Mouse (Mus musculus): Measurements from ENCODE around the gene Lrriq1. TPM values are rescaled to one million over a fixed set of nuclear protein-coding genes. Genes with fewer than 3 reads are reported as not detected.

Lrriq1 gene
- polyA plus RNA-seq (2011; ENCODE audit: insufficient read depth, insufficient read length, low replicate concordance, missing spikeins): 4.4 TPM in 1 of 2 replicates, not detected in the other

DNA sequence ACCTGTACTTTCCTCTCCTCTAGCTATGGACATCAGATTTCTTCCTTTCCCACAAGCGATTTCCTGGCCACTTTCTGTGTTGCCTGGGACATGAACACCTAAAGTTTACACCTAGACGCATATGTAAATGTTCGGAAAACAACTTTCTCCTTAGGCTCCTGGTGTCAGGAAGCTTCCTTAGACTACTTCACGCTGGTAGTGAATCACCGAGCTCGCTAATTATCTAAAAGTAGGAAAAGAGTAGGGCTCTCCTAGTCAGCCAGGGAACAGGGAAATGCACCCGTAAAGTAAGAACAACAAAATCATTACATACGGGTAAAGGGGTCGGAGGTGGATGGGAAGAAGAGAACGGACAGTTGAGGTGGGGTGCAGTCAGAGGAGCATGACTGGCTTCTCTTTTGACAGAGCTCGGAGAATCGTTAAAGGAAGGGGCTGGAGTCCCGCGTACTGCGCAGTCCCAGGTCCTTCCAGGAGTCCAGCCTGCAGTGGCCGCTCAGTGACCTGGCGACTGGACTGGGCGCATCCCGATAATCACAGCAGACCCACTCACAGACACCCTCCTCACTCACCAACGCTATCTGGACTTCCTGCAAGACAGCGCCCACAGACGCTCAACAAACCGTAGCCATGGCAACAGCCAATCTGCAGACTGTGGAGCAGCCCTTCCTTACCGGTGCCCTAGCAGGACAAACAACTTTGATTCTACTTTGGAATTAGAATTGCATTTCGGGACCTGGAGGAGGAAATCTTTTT lies at the start of gene Lrriq1:
Lrriq1 (minus strand) TSS at position 616 of the 753 bp plus-strand sequence.
- Histone ChIP-seq H3K27ac (ENCODE audit: control insufficient read depth, insufficient read depth, low read depth, low read length, poor library complexity) (no peak within 1 kb of the TSS), H3K4me1 (ENCODE audit: control insufficient read depth, insufficient read depth, low read length) (no peaks in the 10 kb centered on the region), H3K4me3 (replicated peaks; ENCODE audit: control insufficient read depth, low read depth, low read length) (no peak within 1 kb of the TSS)
- TF ChIP-seq CTCF (IDR thresholded peaks at IDR 0.05; ENCODE audit: control insufficient read depth, insufficient read depth, low read length): no peak
- no peak for TF ChIP-seq POLR2A (IDR thresholded peaks at IDR 0.05; ENCODE audit: borderline replicate concordance, control insufficient read depth, low read depth, low read length)
- 10% methylated on average over 25 of the region's 25 CpGs for WGBS

DNA sequence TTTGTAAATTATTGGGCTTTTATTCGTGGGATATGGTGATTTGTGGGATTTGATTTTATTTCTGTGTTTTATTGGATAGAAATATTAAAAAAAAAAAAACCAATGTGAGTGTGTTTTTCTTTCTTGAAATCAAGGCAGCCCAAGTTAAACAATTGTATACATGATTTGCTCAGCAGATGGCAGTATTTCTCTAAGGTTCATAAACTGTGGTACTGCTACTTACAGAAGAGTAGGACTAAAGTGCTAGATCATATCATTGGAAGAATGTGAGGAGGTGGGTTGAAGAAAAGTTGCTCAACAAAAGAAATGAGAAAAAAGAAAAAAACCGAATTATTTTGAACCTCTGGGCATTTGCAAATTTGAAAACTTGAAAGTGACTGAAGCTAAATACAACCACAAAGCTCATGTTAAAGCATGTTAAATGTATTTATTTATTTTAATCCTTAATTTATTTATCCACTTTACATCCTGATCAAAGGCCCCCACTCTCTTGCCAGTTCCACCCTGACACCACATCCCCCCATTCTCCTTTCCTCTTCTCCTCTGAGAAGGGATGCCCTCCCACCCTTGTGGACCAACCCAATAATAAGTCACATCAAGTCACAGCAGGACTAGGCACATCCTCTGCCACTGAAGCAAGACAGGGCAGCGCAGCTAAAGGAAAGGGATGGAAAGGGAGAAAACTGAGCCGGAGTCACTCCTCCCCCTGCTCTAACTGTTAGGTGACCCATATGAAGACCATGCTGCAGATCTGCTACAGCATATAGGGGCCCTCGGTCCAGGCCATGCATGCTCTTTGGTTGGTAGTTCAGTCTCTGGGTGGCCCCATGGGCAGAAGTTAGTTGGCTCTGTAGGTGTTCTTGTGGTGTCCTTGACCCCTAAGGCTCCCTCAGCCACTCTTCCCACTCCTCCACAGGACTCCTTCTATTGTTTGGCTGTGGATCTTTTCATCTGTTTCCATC lies 18.0 kb upstream of the Lrriq1 start:
- TF ChIP-seq CTCF (IDR thresholded peaks at IDR 0.05; ENCODE audit: control insufficient read depth, insufficient read depth, low read length) (no peak), POLR2A (IDR thresholded peaks at IDR 0.05; ENCODE audit: borderline replicate concordance, control insufficient read depth, low read depth, low read length) (no peak)
- no peak overlapping the region for H3K4me3 ChIP-seq (replicated peaks; ENCODE audit: control insufficient read depth, low read depth, low read length)
- no peaks in the 10 kb centered on the region for H3K4me1 ChIP-seq (ENCODE audit: control insufficient read depth, insufficient read depth, low read length)
- WGBS: 48% methylated on average over 5 of the region's 5 CpGs
- H3K27ac ChIP-seq (ENCODE audit: control insufficient read depth, insufficient read depth, low read depth, low read length, poor library complexity): no peak overlapping the region; the same call in 1 of the 2 replicates

DNA sequence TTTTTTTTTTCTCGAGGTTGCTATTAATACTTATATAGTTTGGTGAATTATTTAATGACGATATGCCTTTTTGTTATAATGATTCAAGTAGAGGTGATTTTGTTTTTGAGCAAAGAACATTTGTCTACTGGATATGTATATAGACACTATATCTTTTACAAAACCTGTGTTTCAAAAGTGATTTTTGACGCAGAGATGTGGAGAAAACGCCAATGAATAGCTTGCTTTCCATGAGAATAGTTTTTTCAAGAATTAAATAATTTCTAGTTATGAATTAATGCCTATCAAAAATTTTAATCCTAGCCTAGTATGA lies 294 bp upstream of the Lrriq1 start:
- H3K4me1 ChIP-seq (ENCODE audit: control insufficient read depth, insufficient read depth, low read length): no peaks in the 10 kb centered on the region
- H3K27ac ChIP-seq (ENCODE audit: control insufficient read depth, insufficient read depth, low read depth, low read length, poor library complexity): no peak overlapping the region
- no peak for TF ChIP-seq POLR2A (IDR thresholded peaks at IDR 0.05; ENCODE audit: borderline replicate concordance, control insufficient read depth, low read depth, low read length)
- no peak for TF ChIP-seq CTCF (IDR thresholded peaks at IDR 0.05; ENCODE audit: control insufficient read depth, insufficient read depth, low read length)
- no peak overlapping the region for H3K4me3 ChIP-seq (replicated peaks; ENCODE audit: control insufficient read depth, low read depth, low read length)
- WGBS: 17% methylated on average over 4 of the region's 4 CpGs

DNA sequence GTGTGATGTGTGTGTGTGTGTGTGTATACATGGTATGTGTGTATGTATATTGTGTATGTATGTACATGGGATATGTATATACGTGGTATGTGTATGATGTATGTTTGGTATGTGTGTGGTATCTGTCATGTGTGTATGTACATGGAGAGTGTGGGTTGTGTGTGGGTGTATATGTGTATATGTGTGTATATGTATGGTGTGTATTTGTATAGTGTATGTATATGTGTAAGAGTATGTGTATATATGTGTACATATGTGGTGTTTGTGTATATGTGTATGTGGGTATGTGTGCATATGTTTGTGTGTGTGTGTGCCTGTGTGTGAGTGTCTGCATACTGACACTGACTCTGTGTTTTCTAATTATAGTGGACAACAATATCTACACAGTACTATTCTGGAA lies 9.5 kb downstream of the Lrriq1 start:
- WGBS: 76% methylated on average over 1 of the region's 1 CpGs
- Histone ChIP-seq H3K4me1 (ENCODE audit: control insufficient read depth, insufficient read depth, low read length) (no peaks in the 10 kb centered on the region), H3K27ac (ENCODE audit: control insufficient read depth, insufficient read depth, low read depth, low read length, poor library complexity) (no peak overlapping the region), H3K4me3 (replicated peaks; ENCODE audit: control insufficient read depth, low read depth, low read length) (no peak overlapping the region)
- TF ChIP-seq CTCF (IDR thresholded peaks at IDR 0.05; ENCODE audit: control insufficient read depth, insufficient read depth, low read length) (no peak), POLR2A (IDR thresholded peaks at IDR 0.05; ENCODE audit: borderline replicate concordance, control insufficient read depth, low read depth, low read length) (no peak)

DNA sequence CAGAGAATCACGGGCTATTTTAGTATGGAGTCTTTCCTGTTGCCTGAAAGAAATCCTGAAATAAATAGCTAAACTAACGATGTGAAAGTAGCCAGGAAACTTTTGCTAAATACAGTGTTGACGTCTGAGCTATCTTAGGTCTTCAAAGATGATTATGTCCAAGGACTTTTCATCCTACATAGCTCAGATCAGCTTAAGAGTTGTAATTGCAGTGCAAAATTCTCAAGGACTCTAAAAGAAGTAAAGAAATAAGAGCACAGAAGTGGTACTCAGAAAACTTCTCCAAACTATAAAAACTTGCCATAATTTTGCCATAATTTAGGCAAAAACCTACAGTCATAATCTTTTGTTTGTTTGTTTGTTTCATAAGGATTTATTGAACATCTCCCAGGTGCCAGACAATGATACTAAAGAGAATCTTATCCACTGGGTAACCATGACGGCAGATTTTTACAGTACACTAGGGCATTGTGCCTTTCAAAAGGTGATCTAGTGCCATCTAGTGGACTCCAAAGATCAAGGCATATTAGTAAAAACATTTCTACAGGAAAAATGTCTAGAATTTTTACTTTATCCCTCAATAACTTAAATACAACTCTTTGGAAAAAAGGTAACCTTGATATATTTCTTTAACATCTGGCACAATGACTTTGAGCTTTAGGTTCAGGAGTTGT lies 41.3 kb downstream of the Lrriq1 start:
- Histone ChIP-seq H3K4me1 (ENCODE audit: control insufficient read depth, insufficient read depth, low read length) (no peaks in the 10 kb centered on the region), H3K4me3 (replicated peaks; ENCODE audit: control insufficient read depth, low read depth, low read length) (no peak overlapping the region), H3K27ac (ENCODE audit: control insufficient read depth, insufficient read depth, low read depth, low read length, poor library complexity) (no peak overlapping the region)
- 42% methylated on average over 4 of the region's 4 CpGs for WGBS
- TF ChIP-seq CTCF (IDR thresholded peaks at IDR 0.05; ENCODE audit: control insufficient read depth, insufficient read depth, low read length) (no peak), POLR2A (IDR thresholded peaks at IDR 0.05; ENCODE audit: borderline replicate concordance, control insufficient read depth, low read depth, low read length) (no peak)

DNA sequence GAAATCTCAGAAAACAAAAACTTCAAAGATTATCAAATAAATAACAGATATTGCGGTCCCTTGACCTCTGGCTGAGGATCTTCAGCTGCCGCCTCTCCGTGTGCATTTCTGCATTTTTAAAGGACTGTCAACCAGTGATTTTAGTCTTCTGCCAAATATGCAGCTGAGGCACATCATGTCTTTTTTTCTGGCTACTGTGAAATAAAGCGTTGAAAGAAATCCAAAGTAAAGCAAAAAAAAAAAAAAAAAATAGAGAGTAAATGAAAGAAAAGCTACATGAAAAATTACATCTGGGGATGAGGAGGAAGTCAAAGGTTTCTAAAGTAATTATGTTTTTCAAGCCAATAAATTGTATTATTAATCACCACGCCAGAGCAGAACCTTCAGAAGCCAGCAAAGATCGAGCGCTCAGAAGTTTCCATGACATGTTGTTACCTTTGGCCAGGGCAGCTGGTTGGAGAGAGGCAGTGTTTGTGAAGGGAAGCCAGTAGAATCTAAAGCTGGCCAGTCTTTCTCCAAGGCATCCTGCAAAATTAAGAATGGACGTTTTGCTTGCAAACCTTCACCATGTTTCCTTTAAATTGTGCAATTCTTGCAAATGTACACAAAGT lies 90.2 kb downstream of the Lrriq1 start:
- WGBS: 74% methylated on average over 8 of the region's 8 CpGs
- Histone ChIP-seq H3K4me3 (replicated peaks; ENCODE audit: control insufficient read depth, low read depth, low read length) (no peak overlapping the region), H3K27ac (ENCODE audit: control insufficient read depth, insufficient read depth, low read depth, low read length, poor library complexity) (no peak overlapping the region), H3K4me1 (ENCODE audit: control insufficient read depth, insufficient read depth, low read length) (no peaks in the 10 kb centered on the region)
- no peak for TF ChIP-seq POLR2A (IDR thresholded peaks at IDR 0.05; ENCODE audit: borderline replicate concordance, control insufficient read depth, low read depth, low read length)
- TF ChIP-seq CTCF (IDR thresholded peaks at IDR 0.05; ENCODE audit: control insufficient read depth, insufficient read depth, low read length): no peak

DNA sequence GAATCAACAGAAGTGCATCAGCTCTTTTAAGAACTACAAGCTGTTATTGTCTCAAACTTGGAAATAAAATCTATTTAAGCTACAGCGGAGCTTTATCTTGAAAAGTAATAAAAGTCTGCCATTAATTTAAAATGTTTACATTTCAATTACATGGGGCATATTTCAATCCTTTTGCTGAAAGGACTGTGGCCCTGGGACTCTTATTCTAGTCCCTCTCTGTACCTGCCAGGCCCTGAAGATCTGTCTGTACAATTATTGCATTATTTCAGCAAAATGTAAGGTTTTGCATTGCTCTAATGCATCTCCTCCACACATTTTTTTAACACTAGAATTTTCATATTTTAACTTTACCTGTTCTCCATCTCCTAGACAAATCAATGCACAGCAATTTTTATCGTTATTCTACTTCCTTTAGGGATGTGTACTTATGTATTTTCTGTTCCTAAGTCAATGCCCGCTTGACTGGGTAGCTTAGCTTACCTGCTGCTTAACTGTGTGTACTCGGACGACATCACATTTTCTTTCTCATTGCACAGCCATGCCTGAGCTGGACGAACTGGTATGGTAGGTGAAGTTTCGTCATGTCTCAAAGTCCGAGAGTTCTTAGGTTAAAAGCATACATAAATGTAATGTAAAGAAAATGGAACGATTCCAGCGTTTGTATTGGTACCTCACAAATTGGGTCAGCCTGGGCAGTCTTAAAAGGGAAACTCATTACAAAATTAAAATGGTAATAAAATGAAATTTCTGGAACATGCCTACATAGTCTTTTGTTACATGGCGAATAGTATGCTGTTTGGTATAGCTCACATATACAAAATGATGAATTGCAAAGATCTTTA lies 91.0 kb downstream of the Lrriq1 start:
- TF ChIP-seq CTCF (IDR thresholded peaks at IDR 0.05; ENCODE audit: control insufficient read depth, insufficient read depth, low read length): no peak
- TF ChIP-seq POLR2A (IDR thresholded peaks at IDR 0.05; ENCODE audit: borderline replicate concordance, control insufficient read depth, low read depth, low read length): no peak
- H3K4me3 ChIP-seq (replicated peaks; ENCODE audit: control insufficient read depth, low read depth, low read length): no peak overlapping the region
- WGBS: 73% methylated on average over 11 of the region's 11 CpGs
- no peaks in the 10 kb centered on the region for H3K4me1 ChIP-seq (ENCODE audit: control insufficient read depth, insufficient read depth, low read length)
- H3K27ac ChIP-seq (ENCODE audit: control insufficient read depth, insufficient read depth, low read depth, low read length, poor library complexity): no peak overlapping the region
